Mouse (Mus musculus) hindbrain, embryonic 10.5 days (tissue): Measurements from ENCODE around the gene Map3k10. TPM values are rescaled to one million over a fixed set of nuclear protein-coding genes. Genes with fewer than 3 reads are reported as not detected.

Source experiments
- DNase-seq: peaks from one replicate; pipeline ENCODE4 v3.0.0-alpha.2; 2017; ENCODE audit warnings: low spot score
- H3K27ac ChIP-seq: fragments of 300-500 bp; sonication (generic); 2 replicates; pipeline ENCODE4 v1.5.1; 2016; ENCODE audit warnings: mild to moderate bottlenecking, moderate library complexity
- H3K27me3 ChIP-seq: fragments of 300-500 bp; sonication (generic); 2 replicates; pipeline ENCODE4 v1.6.1; 2016; ENCODE audit warnings: mild to moderate bottlenecking; ENCODE audit not compliant: poor library complexity, insufficient read depth, severe bottlenecking
- H3K36me3 ChIP-seq: fragments of 300-500 bp; sonication (generic); 2 replicates; pipeline ENCODE4 v1.6.1; 2016; ENCODE audit warnings: mild to moderate bottlenecking, moderate library complexity
- H3K4me1 ChIP-seq: fragments of 300-500 bp; sonication (generic); replicated peaks from 2 replicates; pipeline ENCODE4 v1.6.1; 2016; ENCODE audit warnings: mild to moderate bottlenecking
- H3K4me3 ChIP-seq: fragments of 300-500 bp; sonication (generic); 2 replicates; pipeline ENCODE4 v1.5.1; 2016; ENCODE audit warnings: mild to moderate bottlenecking, moderate library complexity
- H3K9me3 ChIP-seq: fragments of 300-500 bp; sonication (generic); 2 replicates; pipeline ENCODE4 v1.6.1; 2016; ENCODE audit warnings: mild to moderate bottlenecking, moderate library complexity
- WGBS: fragments of 180-500 bp; shearing (Covaris S2); methylation state at CpG from one replicate; pipeline ENCODE4 v1.1.7; 2016; 5-methylcytosine and 5-hydroxymethylcytosine counted together
- polyA plus RNA-seq: library from polyadenylated mRNA; unstranded; fragments of >200 nt; fragmentation: Nextera tagmentation; extraction: Ambion mirVana; gene quantifications from 2 replicates; pipeline ENCODE4 v1.2.1, GENCODE M21; 2016

Map3k10 gene
- 8.3 and 10.6 TPM in 2 replicates for polyA plus RNA-seq

DNA sequence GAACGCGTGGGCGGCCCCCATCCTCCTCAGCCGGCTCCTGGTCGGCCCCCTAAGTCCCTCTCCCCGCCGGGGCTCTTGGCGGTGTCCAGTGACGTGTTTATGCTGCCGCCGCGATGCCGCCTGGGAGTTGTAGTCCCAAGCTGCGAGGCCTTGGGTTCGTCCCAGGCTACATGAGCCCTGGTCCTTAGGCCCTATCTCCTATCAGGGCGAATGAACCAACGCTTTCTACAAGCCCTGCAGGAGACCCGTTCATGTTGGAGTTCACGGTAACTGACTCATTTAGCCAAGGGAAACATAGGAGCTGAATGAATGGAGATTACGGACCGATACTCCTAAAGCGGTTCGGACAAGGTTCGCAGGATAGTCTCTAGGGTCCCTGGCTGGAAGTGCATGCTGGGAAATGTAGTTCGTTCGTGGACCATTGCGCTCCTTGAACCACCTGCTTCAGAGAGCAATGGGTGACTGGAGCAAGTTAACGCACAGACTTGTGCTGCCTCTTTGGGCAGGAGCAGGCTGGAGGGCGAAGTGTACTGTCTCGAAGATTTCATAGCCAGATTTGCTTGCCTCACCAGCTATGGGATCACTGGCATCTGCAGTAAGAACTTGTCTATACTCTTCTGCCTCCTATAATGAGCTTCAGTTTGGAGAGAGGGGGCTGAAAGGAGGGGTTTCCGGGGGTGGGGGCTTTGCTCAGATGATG lies at the start of gene Map3k10:
TSS of gene Map3k10 (minus strand) at position 77 of the 700 bp plus-strand sequence.
- peak within 1 kb of the TSS; percentile 97 for H3K4me3 ChIP-seq
- peak within 1 kb of the TSS; percentile 95 for H3K27ac ChIP-seq
- H3K36me3 ChIP-seq = peaks cover 24% of the 10 kb centered on the region
- no peaks in the 10 kb centered on the region for H3K27me3 ChIP-seq
- H3K9me3 ChIP-seq = no peaks in the 10 kb centered on the region
- peaks cover 36% of the 10 kb centered on the region for H3K4me1 ChIP-seq
- WGBS = under 1% methylated on average over 31 of the region's 31 CpGs
- peak; percentile 94 for DNase-seq

DNA sequence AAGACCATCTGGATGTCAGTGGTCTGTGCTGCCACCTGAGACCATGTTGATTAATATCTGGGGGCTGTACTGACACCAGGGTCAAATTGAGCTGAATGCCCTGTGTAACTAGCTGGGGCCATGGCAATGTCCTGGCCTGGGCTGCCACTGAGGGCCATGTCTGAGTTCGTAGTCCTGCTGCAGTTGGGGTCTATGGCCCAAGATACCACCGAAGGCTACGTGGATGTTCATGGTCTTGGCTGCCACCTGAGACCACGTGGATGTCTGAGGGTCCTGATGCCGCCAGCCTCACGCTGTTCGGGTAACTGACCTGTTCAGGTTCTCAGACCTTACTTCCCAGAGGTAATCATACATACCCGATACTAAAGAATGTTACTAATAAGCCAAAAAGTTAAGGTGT lies 47.6 kb upstream of the Map3k10 start:
- DNase-seq = no peak
- 91% methylated on average over 8 of the region's 8 CpGs for WGBS
- Histone ChIP-seq H3K9me3 (no peaks in the 10 kb centered on the region), H3K27me3 (no peaks in the 10 kb centered on the region), H3K4me1 (0 out of 2 replicates have a peak, but pooled peaks cover 3% of the 10 kb centered on the region), H3K4me3 (no peak overlapping the region), H3K27ac (no peak overlapping the region), H3K36me3 (no peaks in the 10 kb centered on the region)

DNA sequence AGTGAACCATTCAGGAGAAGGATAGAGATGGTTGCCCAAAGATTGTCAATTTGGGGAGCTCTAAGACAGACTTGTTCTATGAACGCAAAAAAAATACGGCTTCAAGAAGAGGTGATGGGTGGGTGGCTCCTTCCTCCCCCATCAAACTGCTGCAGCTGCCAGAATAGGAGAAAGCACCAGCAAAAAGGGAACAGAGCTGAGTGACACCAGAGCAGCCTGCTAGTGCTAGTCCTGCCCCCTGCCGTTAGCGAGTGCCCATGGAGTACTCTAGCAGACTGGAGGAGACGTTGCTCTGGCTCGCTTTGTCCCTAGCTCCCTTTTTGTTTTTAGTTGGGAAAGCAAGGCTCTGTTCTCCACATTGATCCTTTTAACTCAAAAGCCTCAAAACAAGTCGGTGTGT lies 36.0 kb upstream of the Map3k10 start:
- H3K4me1 ChIP-seq = no peaks in the 10 kb centered on the region
- no peak for DNase-seq
- no peaks in the 10 kb centered on the region for H3K27me3 ChIP-seq
- H3K4me3 ChIP-seq = no peak overlapping the region
- H3K36me3 ChIP-seq = no peaks in the 10 kb centered on the region
- H3K9me3 ChIP-seq = peaks cover 39% of the 10 kb centered on the region
- 83% methylated on average over 7 of the region's 7 CpGs for WGBS
- no peak overlapping the region for H3K27ac ChIP-seq

DNA sequence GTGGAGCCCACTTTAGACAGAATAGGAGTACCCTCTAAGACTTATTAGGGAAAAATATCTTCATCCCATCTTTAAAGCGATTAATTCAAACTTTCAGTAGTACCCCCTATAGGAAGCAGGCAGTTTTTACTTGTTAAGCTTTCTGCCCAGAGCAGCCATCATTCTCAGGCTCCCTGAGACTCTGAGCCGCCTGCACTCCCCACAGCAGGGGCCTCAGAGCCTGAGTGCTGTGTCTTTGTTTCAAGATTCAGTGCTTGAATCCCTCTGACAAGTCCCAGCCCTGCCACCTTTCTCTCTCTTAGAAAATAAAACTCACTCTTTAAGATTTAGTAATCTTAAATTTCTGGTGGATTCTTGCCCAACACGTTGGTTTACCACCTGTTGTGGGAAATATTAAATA lies 22.3 kb upstream of the Map3k10 start:
- H3K27me3 ChIP-seq = no peaks in the 10 kb centered on the region
- H3K9me3 ChIP-seq = no peaks in the 10 kb centered on the region
- no peak for DNase-seq
- H3K4me3 ChIP-seq = no peak overlapping the region
- WGBS = 32% methylated on average over 3 of the region's 3 CpGs
- no peak overlapping the region for H3K27ac ChIP-seq
- peaks cover 26% of the 10 kb centered on the region for H3K36me3 ChIP-seq
- H3K4me1 ChIP-seq = no peaks in the 10 kb centered on the region

DNA sequence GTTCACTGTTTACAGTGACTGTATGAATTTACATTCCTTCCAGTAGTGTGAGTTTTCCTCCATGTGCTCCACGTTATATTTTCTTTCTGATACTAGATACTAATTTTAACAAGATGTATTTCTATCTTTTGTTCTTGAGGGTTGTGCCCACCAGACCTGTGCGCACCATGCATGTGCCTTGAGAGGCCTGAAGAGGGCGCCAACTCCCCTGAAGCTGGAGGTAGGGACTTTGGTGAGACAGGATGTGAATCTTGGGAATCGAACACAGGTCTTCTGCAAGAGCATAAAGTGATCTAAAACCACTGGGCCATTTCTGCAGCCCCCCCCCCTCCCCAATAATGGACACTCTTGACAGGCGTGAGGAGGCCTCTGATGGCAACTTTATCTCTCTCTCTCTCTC lies 16.7 kb upstream of the Map3k10 start:
- WGBS = 40% methylated on average over 5 of the region's 5 CpGs
- no peak overlapping the region for H3K4me3 ChIP-seq
- peaks cover 15% of the 10 kb centered on the region for H3K4me1 ChIP-seq
- DNase-seq = peak; percentile 38
- H3K27me3 ChIP-seq = no peaks in the 10 kb centered on the region
- H3K27ac ChIP-seq = no peak overlapping the region
- H3K9me3 ChIP-seq = no peaks in the 10 kb centered on the region
- H3K36me3 ChIP-seq = 0 out of 2 replicates have a peak, but pooled peaks cover 17% of the 10 kb centered on the region

DNA sequence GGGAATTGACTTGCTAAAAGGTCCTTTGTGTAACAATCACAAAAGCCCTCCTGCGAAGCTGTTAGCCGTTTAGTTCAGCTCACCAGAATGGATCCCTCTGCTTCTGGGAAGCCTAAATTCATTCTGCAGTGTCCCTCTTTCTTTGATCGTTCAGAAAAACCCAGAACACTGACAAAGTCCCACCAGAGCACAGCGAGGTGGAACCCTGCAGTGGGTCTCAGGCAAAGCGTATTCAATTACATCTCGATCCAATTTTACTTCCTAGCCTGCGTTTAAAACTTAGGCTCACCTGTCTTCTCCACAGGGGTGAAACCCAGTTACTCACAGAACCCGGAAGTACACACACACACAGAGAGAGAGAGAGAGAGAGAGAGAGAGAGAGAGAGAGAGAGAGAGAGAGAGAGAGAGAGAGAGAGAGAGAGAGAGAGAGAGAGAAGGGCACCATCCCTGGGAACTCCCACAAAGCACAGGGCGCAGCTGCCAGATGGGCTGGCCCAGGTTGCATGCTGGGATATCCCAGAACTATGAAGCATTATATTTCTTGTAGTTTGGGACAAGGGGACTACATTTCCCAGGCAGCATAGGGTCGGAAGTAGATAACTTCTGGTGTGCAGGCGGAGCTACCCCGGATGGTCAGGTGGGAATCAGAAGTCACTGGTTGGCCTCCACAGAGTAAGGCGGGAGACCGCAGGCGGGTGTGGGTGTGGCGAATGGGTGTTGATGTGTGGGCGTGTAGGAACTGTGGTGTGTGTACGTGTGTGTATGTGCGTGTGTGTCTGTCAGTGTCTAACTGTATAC lies 14.6 kb upstream of the Map3k10 start, which contains the start of gene Zfp607b:
TSS of gene Zfp607b (plus strand) at position 526 of the 798 bp plus-strand sequence.
- Histone ChIP-seq H3K27me3 (no peaks in the 10 kb centered on the region), H3K4me3 (peak within 1 kb of the TSS; percentile 64), H3K9me3 (no peaks in the 10 kb centered on the region), H3K4me1 (peaks cover 21% of the 10 kb centered on the region), H3K36me3 (0 out of 2 replicates have a peak, but pooled peaks cover 6% of the 10 kb centered on the region), H3K27ac (peak within 1 kb of the TSS; percentile 90)
- under 1% methylated on average over 19 of the region's 19 CpGs for WGBS
- peak; percentile 90 for DNase-seq

DNA sequence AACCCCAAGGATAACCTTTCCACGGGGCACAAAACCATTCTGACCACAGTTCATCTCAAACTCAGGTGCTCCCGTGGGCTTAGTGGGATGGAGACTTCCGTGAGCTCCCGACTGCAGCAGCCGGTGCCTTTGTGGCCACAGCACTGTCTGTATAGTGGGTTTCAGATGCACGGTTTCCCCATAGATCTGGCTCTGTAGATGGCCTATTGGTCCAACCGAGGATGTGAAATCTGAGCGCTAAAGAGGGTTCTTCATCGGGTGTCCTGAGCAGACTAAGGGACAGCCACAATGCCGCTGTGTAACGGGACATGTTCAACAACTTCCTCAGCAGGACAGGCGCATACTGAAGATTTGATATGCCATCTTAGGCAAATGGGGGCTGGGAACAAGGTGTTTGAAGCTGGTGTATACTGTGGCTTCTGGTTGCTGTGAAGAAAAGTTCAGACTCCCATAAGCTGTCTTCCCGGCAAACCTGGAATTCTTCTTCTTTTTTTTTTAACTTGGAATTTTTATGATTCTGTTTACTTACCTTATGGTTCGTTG lies 13.9 kb upstream of the Map3k10 start:
- H3K4me1 ChIP-seq = peaks cover 21% of the 10 kb centered on the region
- no peak for DNase-seq
- no peaks in the 10 kb centered on the region for H3K9me3 ChIP-seq
- WGBS = 44% methylated on average over 14 of the region's 14 CpGs
- H3K27ac ChIP-seq = peak overlapping the region; percentile 90
- H3K36me3 ChIP-seq = 0 out of 2 replicates have a peak, but pooled peaks cover under 1% of the 10 kb centered on the region
- H3K4me3 ChIP-seq = peak overlapping the region; percentile 64
- H3K27me3 ChIP-seq = no peaks in the 10 kb centered on the region

DNA sequence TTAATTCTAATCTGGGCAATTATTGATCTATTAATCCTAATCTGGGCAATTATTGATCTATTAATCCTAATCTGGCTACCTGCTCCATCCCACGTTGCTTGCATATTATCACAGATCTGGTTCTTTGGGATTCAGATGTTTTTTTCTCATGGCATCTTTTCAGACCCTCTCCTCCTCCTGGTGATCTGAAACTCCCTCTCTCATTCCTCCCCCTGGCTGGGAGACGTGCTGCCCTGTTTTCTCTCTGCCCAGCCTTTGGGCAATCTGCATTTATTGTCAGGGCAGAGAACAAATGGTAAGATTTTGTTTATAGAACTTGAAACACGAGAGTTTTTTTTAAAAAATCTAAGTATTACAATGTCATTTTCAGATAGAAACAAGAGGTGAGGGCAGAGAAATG lies 13.4 kb upstream of the Map3k10 start:
- H3K36me3 ChIP-seq = no peaks in the 10 kb centered on the region
- H3K9me3 ChIP-seq = no peaks in the 10 kb centered on the region
- WGBS = 77% methylated on average over 3 of the region's 3 CpGs
- peak overlapping the region; percentile 90; the same call in 1 of the 2 replicates for H3K27ac ChIP-seq
- peaks cover 21% of the 10 kb centered on the region for H3K4me1 ChIP-seq
- no peak for DNase-seq
- H3K4me3 ChIP-seq = peak overlapping the region; percentile 64
- no peaks in the 10 kb centered on the region for H3K27me3 ChIP-seq

DNA sequence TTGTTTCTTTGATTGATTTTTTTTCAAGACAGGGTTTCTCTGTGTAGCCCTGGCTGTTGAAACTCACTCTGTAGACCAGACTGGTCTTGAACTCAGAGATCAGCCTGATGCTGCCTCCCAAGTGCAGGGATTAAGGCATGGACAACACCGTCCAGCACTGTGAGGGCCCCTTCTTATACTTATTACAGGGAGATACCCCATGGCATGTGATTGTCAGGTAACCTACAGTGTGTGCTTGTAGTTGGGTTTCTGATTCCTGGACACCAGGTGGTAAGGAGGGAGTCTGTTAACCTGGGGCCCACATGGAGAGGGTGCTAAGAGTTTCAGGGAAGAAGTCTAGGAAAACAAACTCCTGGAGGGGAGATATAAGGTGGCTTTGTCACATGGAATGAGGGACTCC lies 12.6 kb upstream of the Map3k10 start:
- peaks cover 21% of the 10 kb centered on the region for H3K4me1 ChIP-seq
- DNase-seq = no peak
- WGBS = 84% methylated on average over 1 of the region's 1 CpGs
- no peak overlapping the region for H3K27ac ChIP-seq
- no peak overlapping the region for H3K4me3 ChIP-seq
- H3K9me3 ChIP-seq = no peaks in the 10 kb centered on the region
- H3K36me3 ChIP-seq = no peaks in the 10 kb centered on the region
- no peaks in the 10 kb centered on the region for H3K27me3 ChIP-seq

DNA sequence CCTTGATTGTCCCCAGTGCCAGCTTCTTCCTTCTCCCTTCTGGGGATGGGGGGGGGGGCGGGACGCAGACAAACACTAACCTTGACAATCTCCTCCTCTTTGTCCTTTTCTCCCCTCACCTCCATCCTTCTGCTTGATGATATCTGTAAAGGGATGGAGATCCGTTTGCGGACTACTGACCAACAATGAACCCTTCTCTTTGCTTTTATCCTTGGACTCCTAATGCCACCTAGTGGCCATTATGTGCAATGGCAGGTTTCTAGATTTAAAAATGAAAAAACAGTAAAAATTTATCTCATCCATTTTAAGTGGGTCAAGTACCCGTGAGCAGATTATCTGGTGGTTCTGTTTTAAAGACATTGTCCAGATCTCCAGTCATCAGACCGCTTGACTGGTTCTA lies 11.3 kb upstream of the Map3k10 start:
- H3K36me3 ChIP-seq = no peaks in the 10 kb centered on the region
- DNase-seq = peak; percentile 42
- no peaks in the 10 kb centered on the region for H3K9me3 ChIP-seq
- H3K4me3 ChIP-seq = peak overlapping the region; percentile 32
- 1% methylated on average over 6 of the region's 6 CpGs for WGBS
- H3K4me1 ChIP-seq = peaks cover 21% of the 10 kb centered on the region
- peak overlapping the region; percentile 67; the same call in 1 of the 2 replicates for H3K27ac ChIP-seq
- H3K27me3 ChIP-seq = no peaks in the 10 kb centered on the region

DNA sequence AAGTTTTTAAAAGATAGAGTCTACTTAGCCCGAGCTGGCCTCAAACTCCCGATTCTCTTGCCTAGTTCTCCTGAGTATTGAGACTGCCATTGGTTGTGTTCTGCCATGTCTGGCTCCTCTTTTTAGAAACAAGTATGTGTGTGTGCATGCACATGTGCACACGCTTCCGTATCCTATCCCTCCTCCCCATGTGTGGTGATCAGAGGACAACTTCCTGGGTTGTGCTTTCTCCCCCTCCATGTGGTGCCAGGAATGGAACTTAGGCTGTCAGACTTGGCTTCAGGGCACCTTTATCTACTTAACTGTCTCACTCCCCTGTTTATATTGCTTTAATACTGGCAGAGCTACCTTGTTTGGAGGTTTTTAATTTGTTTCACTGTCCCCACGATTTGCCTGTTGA lies 10.8 kb upstream of the Map3k10 start:
- peaks cover 20% of the 10 kb centered on the region for H3K4me1 ChIP-seq
- H3K4me3 ChIP-seq = peak overlapping the region; percentile 32
- H3K9me3 ChIP-seq = no peaks in the 10 kb centered on the region
- H3K27me3 ChIP-seq = no peaks in the 10 kb centered on the region
- H3K27ac ChIP-seq = peak overlapping the region; percentile 67; the same call in 1 of the 2 replicates
- no peak for DNase-seq
- WGBS = 45% methylated on average over 5 of the region's 5 CpGs
- no peaks in the 10 kb centered on the region for H3K36me3 ChIP-seq

DNA sequence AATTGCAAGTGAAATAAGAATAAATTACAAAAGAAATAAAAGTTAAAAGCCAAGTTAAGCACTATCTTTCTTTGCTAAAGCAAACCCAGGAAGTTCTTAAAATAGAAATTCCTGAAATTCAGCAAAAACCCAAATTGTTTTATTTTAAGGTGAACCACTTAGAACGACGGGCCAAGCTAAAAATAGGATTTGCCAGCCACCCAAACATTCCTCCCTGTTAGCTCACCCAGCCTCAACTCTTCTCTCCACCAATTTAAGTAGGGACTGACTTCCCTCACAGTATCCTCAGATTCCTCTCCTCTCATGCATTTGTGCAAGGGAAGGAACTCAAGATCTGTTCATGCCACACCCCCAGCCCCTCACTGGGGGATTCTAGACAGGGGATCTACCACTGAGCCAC lies 8.8 kb upstream of the Map3k10 start:
- Histone ChIP-seq H3K9me3 (no peaks in the 10 kb centered on the region), H3K27ac (no peak overlapping the region), H3K4me3 (no peak overlapping the region), H3K36me3 (no peaks in the 10 kb centered on the region), H3K4me1 (peaks cover 7% of the 10 kb centered on the region; the same call in 1 of the 2 replicates), H3K27me3 (no peaks in the 10 kb centered on the region)
- 82% methylated on average over 2 of the region's 2 CpGs for WGBS
- DNase-seq = no peak

DNA sequence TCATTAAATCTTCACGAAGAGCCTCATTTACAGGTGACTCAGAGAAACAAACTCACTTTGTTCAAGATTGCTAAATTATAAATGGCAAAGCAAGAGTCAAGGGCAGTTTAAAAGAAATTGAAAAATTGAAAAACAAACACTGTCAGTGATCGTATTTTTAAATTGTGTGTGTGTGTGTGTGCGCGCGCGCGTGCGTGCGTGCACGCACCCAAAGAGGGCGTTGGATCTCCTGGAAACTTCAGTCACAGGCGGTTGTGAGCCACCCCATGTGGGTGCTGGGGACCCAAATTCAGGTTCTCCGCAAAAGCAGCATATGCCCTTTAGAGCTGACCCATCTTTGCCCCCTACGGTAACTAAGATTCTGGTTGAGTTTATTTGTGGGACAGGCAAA lies 819 bp upstream of the Map3k10 start:
- no peak for DNase-seq
- 32% methylated on average over 14 of the region's 14 CpGs for WGBS
- Histone ChIP-seq H3K27me3 (no peaks in the 10 kb centered on the region), H3K9me3 (no peaks in the 10 kb centered on the region), H3K36me3 (peaks cover 19% of the 10 kb centered on the region), H3K4me1 (peaks cover 36% of the 10 kb centered on the region), H3K4me3 (peak overlapping the region; percentile 97), H3K27ac (peak overlapping the region; percentile 95)
